ENCODE assay signal across 7 mouse cellular contexts in genomic region chr15:7397818-7398608, GRCm38 (mm10). TPM values are rescaled to one million over a fixed set of nuclear protein-coding genes. Genes with fewer than 3 reads are reported as not detected.
DNase-seq lines count a peak whose midpoint lies in the region; ATAC-seq and TF ChIP-seq lines count a peak whose summit lies in the region.

Egflam (minus strand) TSS chr15:7398395.

- peak within 1 kb of the TSS; percentile 47 for H3K9ac ChIP-seq in embryonic facial prominence, embryonic 15.5 days
- no peak within 1 kb of the TSS for H3K9ac ChIP-seq in liver, embryonic 12.5 days

- no peak for TF ChIP-seq CTCF in thymus, adult 2 months (IDR thresholded peaks at IDR 0.05; ENCODE audit: borderline replicate concordance, control insufficient read depth, extremely low read depth, insufficient read depth, low read length, poor library complexity)
- TF ChIP-seq CTCF in olfactory bulb, adult 2 months (IDR thresholded peaks at IDR 0.05; ENCODE audit: insufficient read depth, low read depth, low read length): no peak

- no peaks in the 10 kb centered on the region for H3K9me3 ChIP-seq in embryonic facial prominence, embryonic 15.5 days (replicated peaks)
- H3K9me3 ChIP-seq in liver, embryonic 12.5 days (replicated peaks): no peaks in the 10 kb centered on the region

- no peak within 1 kb of the TSS for H3K27ac ChIP-seq in thymus, adult 2 months (ENCODE audit: control insufficient read depth, insufficient read depth, low read length)
- peak within 1 kb of the TSS; percentile 63 for H3K27ac ChIP-seq in embryonic facial prominence, embryonic 15.5 days (replicated peaks)
- no peak within 1 kb of the TSS for H3K27ac ChIP-seq in liver, embryonic 12.5 days
- no peak within 1 kb of the TSS for H3K27ac ChIP-seq in olfactory bulb, adult 2 months (ENCODE audit: insufficient read depth, low read depth, low read length)

- peaks cover 5% of the 10 kb centered on the region for H3K27me3 ChIP-seq in thymus, adult 2 months (ENCODE audit: control insufficient read depth, insufficient read depth, low read length)
- no peaks in the 10 kb centered on the region for H3K27me3 ChIP-seq in embryonic facial prominence, embryonic 15.5 days
- peaks cover 45% of the 10 kb centered on the region for H3K27me3 ChIP-seq in liver, embryonic 12.5 days (replicated peaks)

- no peaks in the 10 kb centered on the region for H3K36me3 ChIP-seq in thymus, adult 2 months (ENCODE audit: control insufficient read depth, insufficient read depth, low read length)
- no peaks in the 10 kb centered on the region for H3K36me3 ChIP-seq in embryonic facial prominence, embryonic 15.5 days
- H3K36me3 ChIP-seq in liver, embryonic 12.5 days: no peaks in the 10 kb centered on the region

- WGBS in thymus, adult 2 months: 4% methylated on average over 62 of the region's 62 CpGs
- under 1% methylated on average over 62 of the region's 62 CpGs for WGBS in embryonic facial prominence, embryonic 15.5 days
- 2% methylated on average over 62 of the region's 62 CpGs for WGBS in liver, embryonic 12.5 days (ENCODE audit: insufficient replicate concordance)
- 1% methylated on average over 61 of the region's 62 CpGs for WGBS in olfactory bulb, adult 2 months

- no peaks in the 10 kb centered on the region for H3K4me1 ChIP-seq in thymus, adult 2 months (replicated peaks; ENCODE audit: control insufficient read depth, insufficient read depth, low read length)
- H3K4me1 ChIP-seq in embryonic facial prominence, embryonic 15.5 days: peaks cover 8% of the 10 kb centered on the region
- no peaks in the 10 kb centered on the region for H3K4me1 ChIP-seq in liver, embryonic 12.5 days
- peaks cover 2% of the 10 kb centered on the region; the same call in 1 of the 2 replicates for H3K4me1 ChIP-seq in olfactory bulb, adult 2 months (ENCODE audit: control insufficient read depth, insufficient read depth, low read length)

- ATAC-seq in embryonic facial prominence, embryonic 15.5 days (ENCODE audit: insufficient number of reproducible peaks, low FRiP score, low TSS enrichment, low read depth): peak; percentile 61
- ATAC-seq in liver, embryonic 12.5 days: no peak

- no peak for TF ChIP-seq POLR2A in thymus, adult 2 months (IDR thresholded peaks at IDR 0.05; ENCODE audit: control insufficient read depth, extremely low read depth, insufficient read depth, low read length, poor library complexity)
- no peak for TF ChIP-seq POLR2A in olfactory bulb, adult 2 months (IDR thresholded peaks at IDR 0.05; ENCODE audit: insufficient read depth, low read depth, low read length)

- no peak for DNase-seq in thymus, adult 2 months
- no peak for DNase-seq in thymus, postnatal 25 days
- DNase-seq in heart, postnatal 14 days: peak; percentile 38 to 48
- DNase-seq in cerebellum, adult 9-11 months: no peak

- intact Hi-C loops in heart, postnatal 14 days (cut with DNase I): no loop called here

- H3K4me3 ChIP-seq in thymus, adult 2 months (ENCODE audit: control insufficient read depth, insufficient read depth, low read length): peak within 1 kb of the TSS; percentile 25
- H3K4me3 ChIP-seq in embryonic facial prominence, embryonic 15.5 days (replicated peaks): peak within 1 kb of the TSS; percentile 53
- H3K4me3 ChIP-seq in liver, embryonic 12.5 days: peak within 1 kb of the TSS; percentile 46
- H3K4me3 ChIP-seq in olfactory bulb, adult 2 months (ENCODE audit: insufficient read depth, low read depth, low read length): peak within 1 kb of the TSS; percentile 50

- peak within 1 kb of the TSS; percentile 93 for H3K4me2 ChIP-seq in embryonic facial prominence, embryonic 15.5 days (replicated peaks)
- peak within 1 kb of the TSS; percentile 66 for H3K4me2 ChIP-seq in liver, embryonic 12.5 days

RNA-seq across cellular contexts. Expression of gene Egflam, which starts in this region (rescaled TPM):
- 1.9 and 2.5 TPM in 2 replicates for polyA plus RNA-seq in thymus, adult 2 months (2012; rRNA removed)
- 15.2 and 17.8 TPM in 2 replicates for polyA plus RNA-seq in embryonic facial prominence, embryonic 15.5 days (2015; fragmentation: Nextera tagmentation; extraction: Ambion mirVana)
- 10 to 100 TPM; 10.4 to 11.3 TPM for total RNA-seq in heart, postnatal 14 days (2021)
- polyA plus RNA-seq in liver, embryonic 12.5 days (2016; fragmentation: Nextera tagmentation; extraction: Ambion mirVana): 1.4 and 1.7 TPM in 2 replicates
- polyA plus RNA-seq in olfactory bulb, adult 2 months (2012; ENCODE audit: insufficient read depth, insufficient read length, low replicate concordance, missing spikeins): not detected in 2 replicates

Comparison
In these comparisons a context has a peak if more than half of its experiments do, and no peak if none do; other contexts are left out.
1. DNase-seq: peak in heart, postnatal 14 days (2 of 2); none in thymus, adult 2 months (single experiment), thymus, postnatal 25 days (single experiment) and cerebellum, adult 9-11 months (single experiment).
2. Peak in every context shown above with its lines, with median percentiles within 50 percentile points of each other: H3K4me3 ChIP-seq.